Mouse (Mus musculus): ENCODE measurements at regions not wholly inside any gene's neighbourhood (a gene's known extent, or its start where the extent isn't known, plus 50 kb on each side); places are given as distances from the start of the nearest gene placed in this dataset.
"Not testable (repeated sequence)": the region's sequence is repeated elsewhere in the genome, so short reads cannot be mapped to it uniquely, and the experiment has no call there.

DNA sequence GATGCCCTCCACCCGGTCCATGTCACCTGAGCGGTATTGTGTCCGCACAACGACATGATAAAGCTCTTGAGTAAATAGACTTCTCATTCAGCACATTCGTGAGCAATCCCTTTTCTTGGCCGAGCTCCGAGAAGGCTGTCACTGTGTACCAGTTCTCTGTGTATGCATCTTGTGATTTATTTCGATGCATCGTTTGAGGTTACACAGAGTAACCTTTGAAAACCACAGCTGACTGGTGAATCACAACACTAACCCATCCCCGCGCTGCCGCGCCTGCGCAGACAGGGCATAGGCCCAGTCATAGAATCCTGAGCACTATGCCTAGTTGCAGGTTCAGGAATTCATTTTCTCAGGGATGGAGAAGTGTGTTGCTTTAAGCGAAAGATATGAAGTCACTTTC is 201.4 kb downstream of the Med10 start:
- DNase-seq (ENCODE audit: low spot score in 2 of 2), result peak in 1 of 2 experiments; percentile 26

DNA sequence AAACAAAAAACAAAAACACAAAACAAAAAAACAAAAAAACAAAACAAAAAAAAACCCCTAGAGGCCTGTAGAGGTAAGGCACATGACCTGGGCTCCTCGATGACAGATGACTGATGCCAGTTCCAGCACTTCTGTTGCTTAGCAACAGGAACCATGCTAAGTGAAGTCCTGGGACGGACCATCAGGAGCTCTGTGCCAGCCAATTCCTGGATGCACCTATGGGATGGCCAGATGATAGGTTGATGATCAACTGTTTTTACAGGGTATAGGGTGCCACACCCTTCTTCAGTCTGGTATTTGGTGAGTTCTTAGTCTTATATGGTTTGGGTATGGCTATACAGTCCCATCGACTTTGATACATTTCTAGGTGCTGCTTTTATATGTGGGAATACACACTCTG is 209.9 kb downstream of the Med10 start:
- DNase-seq (ENCODE audit: low spot score in 2 of 2), result no peak

DNA sequence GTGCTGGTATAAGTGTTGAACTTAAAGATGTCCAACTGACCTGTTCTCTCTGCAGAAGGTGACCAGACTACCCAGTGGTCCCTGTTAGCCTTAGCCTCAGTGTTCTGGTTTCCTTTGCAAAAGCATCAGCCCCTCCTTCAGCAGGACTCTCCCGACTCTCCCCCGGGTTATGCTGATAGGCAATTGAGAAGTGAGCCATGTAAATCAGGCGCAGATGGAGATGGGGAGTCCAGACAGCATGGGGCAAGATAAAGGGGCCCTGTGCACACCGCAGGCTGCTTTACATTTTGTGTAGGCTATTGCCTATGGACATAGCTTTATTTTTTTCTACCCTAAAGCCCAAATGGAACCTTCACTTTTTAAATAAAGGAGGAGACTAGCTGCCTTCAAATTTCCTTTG is 213.0 kb downstream of the Med10 start:
- DNase-seq (ENCODE audit: low spot score in 2 of 2), result no peak

DNA sequence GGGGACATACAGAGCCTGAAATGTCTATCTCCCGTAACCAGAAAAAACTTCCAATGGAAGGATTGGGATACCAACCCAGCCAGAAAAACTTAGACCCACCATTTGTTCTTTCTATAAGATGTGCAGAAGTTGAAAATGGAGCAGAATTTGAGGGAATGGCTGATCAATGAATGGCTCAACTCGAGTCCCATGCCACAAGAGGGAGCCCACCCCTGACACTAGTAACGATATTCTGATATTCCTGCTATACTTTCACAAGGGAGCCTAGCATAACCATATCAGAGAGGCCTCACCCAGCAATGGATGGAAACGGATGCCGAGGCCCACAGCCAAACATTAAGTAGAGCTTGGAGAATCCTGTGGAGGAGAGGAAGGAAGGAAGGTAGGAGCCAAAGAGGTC is 215.3 kb downstream of the Med10 start:
- peak in 1 of 2 experiments; percentile 13 for DNase-seq (ENCODE audit: low spot score in 2 of 2)

DNA sequence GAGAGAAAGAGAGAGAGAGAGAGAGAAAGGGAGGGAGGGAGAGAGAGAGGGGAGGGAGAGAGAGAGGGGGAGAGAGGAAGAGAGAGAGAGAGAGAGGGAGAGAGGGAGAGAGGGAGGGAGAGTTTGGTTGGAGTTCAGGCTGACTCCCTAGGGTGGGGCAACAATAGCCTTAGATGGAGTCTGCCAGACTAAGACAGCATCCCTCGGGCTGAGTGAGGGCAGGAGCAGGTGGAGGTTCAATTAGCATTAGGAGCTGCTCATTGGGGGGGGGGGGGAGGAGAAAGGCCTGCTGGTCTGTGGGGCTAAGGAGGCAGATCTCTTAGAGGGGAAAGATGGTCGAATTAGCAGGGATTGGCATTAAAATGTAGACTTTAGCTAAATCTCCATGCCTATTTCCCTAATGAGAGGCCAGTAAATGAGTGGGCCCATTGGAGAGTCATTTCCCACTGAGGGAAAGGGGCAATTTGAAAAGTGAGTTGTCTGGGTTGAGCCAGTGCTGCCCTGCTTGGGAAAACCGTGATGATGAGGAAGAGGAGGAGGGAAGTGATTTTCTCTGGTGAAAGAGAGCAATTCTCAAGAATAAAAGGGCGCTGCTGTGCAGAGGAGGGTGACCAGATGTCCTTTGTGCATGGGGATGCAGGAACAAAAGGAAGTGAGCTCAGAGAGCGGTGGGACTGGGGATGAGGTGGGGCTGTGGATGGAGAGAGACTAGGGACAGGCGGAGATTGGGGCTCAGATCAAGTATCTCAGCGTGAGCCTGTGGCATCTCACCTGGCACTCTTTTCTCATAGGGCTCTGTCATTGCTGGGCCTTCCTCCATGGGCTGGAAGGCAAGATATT is 218.0 kb downstream of the Med10 start:
- no peak for DNase-seq (ENCODE audit: low spot score in 2 of 2)

DNA sequence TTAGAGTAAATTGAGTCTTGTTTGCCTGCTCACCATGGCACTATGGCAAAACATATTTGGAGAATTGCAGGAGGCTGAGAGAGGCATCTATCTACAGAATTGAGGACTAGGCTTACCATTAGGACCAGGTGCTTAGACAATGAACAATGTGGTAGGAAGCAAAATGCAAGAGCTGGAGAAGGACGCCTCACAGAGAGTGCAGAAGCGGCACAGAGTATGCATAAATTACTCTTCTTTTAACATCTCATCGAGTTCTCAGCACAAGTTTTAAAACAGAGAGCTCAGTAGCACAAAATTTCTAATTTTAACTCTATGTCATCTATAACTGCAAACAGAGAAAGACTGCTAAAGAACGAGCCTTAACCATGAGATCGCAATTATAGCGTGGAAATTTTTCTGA is 231.1 kb downstream of the Med10 start:
- DNase-seq (ENCODE audit: low spot score in 2 of 2), result no peak

DNA sequence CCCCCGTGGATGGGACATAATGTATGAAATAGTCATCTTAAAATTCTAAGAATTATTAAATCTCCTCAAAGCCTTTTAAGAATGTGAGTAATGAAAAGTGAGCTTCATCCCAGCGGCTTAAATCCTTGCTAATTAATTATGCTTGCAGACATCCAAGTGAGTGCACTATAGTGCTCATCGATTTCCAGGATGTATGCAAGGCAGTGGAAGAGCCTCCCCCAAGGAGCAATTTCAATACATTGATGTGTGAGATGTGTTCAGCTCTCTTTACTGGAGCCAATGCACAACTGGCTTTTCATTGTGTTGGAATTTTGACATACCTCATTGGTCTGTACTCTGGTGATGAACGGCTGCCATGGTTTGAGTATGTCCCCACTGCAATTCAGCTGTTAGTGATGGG is 231.6 kb downstream of the Med10 start:
- no peak for DNase-seq (ENCODE audit: low spot score in 2 of 2)

DNA sequence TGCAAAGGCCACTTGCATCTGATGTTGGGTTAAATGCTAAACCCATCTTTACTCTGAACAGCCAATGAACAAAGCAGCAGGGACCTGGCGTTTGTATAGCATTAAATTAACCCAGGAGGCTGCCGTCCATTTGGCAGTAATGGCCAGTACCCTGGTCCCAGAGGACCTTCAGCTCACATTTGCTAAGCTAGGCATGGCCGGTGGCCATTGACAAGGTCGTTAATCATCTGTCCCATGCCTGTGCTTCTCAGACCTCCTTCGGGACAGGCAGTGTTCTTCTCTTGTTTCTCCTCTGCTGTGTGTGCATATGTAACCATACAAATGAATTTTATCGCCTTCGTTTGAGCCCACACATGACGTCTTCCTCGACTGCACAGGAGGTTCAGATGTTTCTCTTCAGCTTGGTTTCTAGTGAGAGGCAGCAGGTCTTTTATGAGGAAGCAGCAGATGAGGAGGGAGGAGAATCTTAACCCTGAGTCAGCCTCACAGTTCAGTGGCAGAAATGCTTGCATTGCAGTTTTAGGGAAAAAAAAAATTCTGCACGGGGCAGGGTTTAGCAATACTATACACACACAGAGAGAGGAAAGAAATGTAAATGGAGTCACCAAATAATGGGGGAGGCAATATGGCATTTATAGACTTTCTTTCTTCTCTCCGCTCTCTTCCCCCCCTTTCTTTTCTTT is 235.9 kb downstream of the Med10 start:
- DNase-seq (ENCODE audit: low spot score in 2 of 2), result no peak

DNA sequence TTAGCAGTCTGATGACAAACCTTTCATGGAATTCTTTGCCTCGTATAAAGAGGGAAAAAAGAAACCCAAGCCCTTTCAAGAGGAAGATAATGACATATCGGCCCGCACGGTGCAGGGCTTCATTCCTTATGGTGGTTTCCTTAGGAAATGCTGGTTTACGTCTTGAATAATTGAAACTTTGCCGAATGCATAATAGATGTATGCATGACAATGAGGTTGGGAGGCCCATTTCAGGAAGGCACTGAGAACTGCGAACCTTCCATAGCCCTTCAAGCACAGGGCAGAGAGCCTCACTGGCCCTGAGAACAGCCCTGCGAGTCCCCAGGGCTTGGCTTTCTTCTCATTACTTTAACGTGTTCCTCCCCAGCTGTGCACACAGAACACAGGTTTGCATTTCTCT is 255.7 kb downstream of the Med10 start:
- DNase-seq (ENCODE audit: low spot score in 2 of 2), result no peak

DNA sequence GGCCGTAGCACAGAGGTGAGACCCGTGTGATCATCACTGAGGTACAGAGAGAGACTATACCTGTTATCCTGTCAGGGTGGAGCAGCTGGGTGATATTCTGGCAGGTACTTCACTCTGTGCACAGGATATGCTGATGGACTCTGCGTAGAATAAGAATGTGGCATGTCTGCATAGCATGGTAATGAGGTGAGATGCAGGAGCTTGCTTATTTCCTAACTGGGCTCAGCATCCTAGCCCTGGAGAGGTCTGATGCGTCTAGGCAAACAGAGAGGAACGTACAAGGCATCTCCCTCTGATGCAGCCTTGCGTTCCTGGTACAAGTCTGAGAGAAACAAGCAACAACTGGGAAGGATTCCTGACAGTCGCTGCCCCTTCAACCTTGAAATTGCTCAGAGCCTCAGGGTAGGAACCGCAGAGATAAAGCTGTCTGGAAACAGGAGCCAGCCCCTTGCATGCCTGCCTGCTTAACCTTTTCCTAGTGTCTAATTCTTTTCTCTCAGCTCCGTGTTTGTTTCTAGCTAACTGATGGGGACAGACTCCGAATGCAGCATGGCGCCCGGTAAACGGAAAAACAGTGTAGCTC is 259.3 kb downstream of the Med10 start:
- DNase-seq (ENCODE audit: low spot score in 2 of 2), result no peak

DNA sequence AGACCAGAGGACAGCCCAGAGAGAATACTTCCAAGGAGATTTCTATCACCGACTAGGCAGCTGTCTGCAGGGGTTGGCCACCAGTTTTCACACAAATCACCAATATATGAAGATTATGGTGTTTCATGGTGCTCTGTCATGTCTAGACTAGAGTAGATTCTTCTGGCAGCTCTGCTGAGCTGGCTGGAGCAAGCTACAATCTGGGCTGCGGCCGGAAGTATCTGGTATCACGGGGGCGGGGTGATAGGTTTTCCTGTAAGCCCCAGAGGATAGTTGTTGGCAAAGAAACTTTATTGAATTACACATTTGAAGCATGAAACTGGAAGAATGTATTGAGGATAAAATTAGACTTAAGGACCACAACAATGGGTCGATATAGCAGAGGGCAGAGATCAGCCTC is 271.5 kb downstream of the Med10 start:
- no peak for DNase-seq (ENCODE audit: low spot score in 2 of 2)

DNA sequence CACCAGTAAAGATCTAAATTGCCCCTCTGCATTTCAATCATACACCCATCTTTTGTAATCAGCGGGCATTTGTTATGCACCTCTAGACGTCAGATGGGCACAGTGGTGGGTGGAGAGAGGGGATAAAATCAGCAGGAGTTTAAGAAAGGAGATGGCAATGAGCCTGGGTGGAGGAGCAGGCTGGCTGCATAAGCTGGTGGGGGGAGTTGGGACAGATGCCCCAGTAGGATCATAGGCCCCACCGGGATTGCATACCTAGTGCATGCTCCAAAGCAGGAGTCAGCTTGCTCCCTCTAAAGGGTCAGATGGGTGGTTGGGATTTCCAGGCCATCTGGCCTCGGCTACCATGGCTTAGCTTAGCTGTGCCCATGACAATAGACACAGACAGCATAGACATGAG is 273.2 kb downstream of the Med10 start:
- no peak for DNase-seq (ENCODE audit: low spot score in 2 of 2)

DNA sequence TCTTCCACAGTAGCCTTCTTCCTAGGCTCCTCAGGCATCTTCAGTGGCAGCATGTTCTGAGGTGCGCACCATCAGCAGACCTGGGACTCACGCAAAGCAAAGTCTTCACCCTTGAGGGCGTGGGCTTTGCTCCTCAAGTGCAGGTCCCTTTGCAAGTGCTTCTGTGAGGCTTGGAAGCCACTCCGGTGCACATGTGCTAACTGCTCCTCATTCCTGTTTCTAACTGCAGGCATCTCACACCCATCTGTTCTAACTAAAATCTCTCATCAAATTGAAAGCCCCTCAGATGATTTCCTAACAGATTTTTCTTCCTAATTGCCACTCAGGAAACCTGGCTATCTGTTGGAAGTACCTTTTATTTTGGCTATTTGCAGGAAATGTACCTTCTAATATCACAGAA is 278.9 kb downstream of the Med10 start:
- no peak for DNase-seq (ENCODE audit: low spot score in 2 of 2)

DNA sequence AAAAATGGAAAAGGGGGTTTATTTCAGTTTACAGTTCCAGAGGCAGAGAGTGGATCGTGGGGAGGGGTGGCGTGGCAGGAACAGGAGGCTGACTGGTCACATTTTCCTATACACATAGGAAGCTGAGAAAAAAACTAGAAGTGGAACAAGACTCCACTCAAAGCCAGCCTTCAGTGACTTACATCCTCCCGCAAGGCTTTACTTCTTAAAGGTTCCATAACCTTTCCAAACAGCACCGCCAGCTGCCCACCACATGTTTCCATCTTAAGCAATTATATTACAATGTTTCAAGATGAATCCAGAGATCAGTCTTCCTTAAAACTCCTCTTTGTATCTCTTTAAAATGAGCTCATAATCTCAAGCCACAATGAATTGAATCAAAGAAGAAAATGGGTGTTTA is 290.7 kb downstream of the Med10 start:
- DNase-seq (ENCODE audit: low spot score in 2 of 2), result no peak

DNA sequence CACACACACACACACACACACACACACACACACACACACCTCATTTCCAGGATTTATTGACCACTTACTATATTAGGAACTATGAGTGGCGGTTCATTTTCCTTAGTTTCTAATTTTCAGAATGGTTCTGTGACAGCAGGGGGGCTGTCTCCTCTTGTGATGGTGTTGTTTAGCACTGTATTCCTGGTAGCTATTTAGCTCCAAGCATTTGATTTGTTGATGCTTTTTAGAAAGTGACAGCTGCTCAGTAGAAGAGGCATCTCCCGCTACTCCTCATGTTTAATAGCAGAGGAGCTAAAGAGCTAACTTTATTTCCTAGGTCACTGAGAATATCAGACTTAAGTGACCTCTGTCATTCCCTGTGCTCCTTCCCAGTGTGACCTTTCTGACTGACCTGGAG is 291.8 kb downstream of the Med10 start:
- no peak for DNase-seq (ENCODE audit: low spot score in 2 of 2)

DNA sequence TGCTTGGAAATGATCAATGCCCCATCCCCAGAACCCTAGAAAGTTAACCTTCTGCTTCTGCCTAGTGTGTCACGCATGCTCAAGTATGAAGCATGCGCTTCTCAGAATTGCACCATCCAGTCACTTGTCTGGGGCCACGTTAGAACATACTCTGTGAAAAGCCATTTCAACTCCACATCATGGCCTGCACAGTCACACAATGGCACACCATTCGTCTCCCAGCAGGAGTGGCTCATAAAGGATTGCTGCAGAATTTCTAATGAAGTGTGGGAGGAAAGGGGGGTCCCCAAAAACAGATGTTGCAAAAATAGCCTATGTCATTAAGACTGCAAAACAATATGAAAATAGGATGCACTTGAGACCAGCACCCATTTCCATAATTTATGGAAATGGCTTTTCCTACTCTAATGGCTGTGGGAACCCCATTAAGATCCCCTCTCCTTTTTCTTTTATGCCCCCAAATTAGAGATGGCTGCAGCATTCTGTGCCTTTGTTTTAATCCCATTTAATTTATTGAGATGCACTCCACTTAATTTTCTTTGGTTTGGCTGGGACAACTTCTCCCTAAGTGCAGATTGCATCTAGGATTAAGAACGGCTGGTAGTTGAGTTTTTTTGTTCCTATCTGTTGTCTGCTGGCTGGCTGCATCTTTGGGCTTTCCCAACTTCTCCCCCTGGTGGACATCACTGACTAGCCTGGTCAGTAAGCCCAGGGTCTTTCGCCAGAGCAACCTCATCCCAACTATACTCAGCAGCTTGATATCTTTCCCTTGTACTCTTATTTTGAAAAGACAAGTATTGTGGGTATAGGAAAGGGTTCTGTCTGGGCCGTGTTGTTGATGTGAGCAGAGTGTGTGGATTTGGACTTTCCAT is 294.5 kb downstream of the Med10 start:
- DNase-seq (ENCODE audit: low spot score in 2 of 2), result no peak

DNA sequence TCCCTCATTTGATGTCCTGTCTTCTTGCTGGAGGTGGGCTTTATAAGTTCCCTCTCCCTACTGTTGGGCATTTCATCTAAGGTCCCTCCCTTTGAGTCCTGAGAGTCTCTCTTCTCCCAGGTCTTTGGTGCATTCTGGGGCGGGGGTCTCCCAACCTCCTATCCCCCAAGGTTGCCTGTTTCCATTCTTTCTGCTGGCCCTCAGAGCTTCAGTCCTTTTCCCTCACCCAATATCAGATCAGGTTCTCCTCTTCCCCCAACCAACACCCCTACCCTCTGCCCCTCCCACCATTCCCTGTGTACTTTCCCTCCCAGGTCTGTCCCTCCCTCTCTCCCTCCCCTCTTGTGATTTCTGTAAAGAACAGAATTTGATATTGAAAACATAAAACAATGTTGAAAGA is 297.9 kb downstream of the Med10 start:
- not testable (repeated sequence) for DNase-seq (ENCODE audit: low spot score in 2 of 2)

DNA sequence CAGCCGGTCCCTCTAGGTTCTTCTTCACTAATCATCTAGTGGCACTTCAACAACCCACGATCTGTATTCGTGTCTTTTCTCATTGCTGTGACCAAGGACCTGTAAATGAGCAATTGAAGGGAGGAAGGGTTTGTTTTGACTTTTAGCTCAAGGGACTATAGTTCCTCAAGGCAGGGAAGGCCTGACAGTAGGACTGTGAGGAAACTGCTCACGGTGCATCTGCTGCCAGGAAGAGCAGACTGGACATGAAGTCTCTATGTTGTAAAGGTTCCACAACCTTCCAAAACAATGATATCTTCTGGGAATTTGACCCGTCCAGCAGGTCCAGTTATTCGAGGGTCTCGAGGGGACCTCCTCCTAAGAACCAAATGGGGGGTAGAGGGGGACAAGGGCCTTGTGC is 300.8 kb downstream of the Med10 start:
- no peak for DNase-seq (ENCODE audit: low spot score in 2 of 2)

DNA sequence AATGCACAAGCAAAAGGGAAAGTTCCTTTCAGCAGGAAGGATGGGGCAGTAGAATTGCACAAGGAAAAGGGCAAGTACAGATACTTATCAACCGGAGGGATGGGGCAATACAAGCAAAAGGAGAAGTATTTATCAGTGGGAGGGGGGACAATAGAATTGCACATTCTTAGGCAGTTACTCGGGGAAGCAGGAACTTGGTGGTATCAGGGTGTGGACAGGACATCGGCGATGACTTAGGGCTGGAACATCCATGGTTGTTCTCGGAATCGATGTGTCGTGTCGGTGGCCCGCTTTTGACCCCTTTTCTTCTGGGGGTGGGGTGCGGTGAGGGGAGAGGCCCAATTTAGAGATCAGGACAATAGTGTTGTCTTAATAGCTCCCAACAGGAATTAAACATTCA is 301.3 kb downstream of the Med10 start:
- not testable (repeated sequence) for DNase-seq (ENCODE audit: low spot score in 2 of 2)

DNA sequence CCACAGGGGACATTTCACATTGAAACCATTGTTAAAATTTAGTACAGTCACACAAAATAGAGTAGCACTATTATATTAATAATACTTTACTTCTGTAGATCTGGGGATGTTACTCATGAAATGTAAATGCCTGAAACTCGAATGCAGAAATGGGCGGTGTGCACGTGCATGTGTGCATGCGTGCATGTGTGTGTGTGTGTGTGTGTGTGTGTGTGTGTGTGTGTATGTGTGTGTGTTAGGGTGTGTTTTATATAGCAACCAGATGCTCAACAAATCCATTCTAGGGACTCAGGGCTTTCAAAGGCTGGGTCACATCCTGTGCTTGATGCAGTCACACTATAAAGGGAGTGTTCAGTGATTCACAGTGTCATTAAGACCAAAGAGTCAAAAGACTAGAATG is 301.7 kb downstream of the Med10 start:
- DNase-seq (ENCODE audit: low spot score in 2 of 2), result no peak

DNA sequence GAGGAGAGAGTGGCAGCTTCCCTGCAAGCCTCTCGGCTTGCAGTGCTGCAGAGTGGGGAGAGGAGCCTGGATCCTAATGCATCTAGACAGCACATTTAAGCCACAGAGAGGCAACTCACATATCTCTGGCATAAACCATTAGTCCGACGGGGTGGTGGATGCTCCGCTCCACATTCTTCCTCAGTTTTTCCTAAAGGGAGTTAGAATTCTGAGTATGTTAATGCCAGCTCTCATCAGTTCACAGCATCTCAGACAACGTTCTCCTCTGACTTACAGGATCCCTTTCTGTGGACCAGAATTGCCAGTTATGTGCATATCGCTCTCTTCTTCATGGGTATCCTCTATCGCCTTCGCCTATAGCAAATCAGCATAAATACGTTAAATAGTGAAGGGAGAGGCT is 313.4 kb downstream of the Med10 start:
- DNase-seq (ENCODE audit: low spot score in 2 of 2), result no peak
